Mouse (Mus musculus): ENCODE results near the gene Pcmt1. TPM values are rescaled to one million over a fixed set of nuclear protein-coding genes. Genes with fewer than 3 reads are reported as not detected.
A peak's percentile ranks its signal among the peaks of the same experiment; 100 is the strongest.

Pcmt1 gene
- 61.6 TPM for polyA plus RNA-seq (2012; fragmentation: generic; extraction: Trizol)

DNA sequence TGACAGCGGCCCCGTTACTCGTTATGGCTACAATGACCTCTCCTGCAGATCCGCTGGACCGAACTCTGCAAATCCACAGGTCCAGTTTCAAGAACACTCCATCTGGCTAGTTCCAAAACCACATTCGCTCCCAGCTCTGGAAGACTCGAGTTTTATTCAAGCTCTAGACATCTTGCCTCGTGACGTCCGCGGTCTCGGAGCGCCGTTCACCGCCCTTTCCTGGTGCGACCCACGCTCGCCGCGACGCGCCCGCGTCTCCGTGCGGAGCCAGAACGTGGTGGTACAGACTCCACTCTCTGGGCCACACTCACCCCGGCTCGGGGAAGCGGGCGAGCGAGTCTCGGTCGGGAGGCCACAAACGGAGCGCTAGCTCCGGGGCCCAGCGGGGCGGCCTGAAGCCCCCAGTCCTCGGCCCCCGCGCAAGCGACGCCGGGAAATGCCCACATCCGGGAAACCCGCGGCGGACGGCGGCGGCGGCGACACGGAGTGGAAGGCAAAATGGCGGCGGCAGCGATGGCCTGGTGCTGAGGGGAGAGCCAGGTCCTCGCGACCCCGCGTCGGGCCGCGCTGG lies at the start of gene Pcmt1, which contains the start of gene Lats1:
TSS of gene Pcmt1 (minus strand) at position 406 of the 571 bp plus-strand sequence.
TSS of gene Lats1 (plus strand) at position 484 of the 571 bp plus-strand sequence.
- peaks cover 80% of the 10 kb centered on the region for H3K79me2 ChIP-seq (ENCODE audit: control insufficient read depth, insufficient read depth)
- H3K36me3 ChIP-seq (ENCODE audit: control insufficient read depth, insufficient read depth), result peaks cover 13% of the 10 kb centered on the region
- H3K4me3 ChIP-seq, result peak within 1 kb of the TSS; percentile 60
- H3K4me2 ChIP-seq (ENCODE audit: low read depth), result peak within 1 kb of the TSS; percentile 89
- TF ChIP-seq POLR2AphosphoS2 (IDR thresholded peaks at IDR 0.05; ENCODE audit: insufficient read length, low read depth) (peak; percentile 83), MYOD1 (IDR thresholded peaks at IDR 0.05; ENCODE audit: control insufficient read depth in 1 of 3, insufficient read length in 2 of 3, low read depth in 2 of 3) (no peak), SRF (IDR thresholded peaks at IDR 0.05; ENCODE audit: control insufficient read depth, insufficient read length, low read depth) (no peak), CEBPB (IDR thresholded peaks at IDR 0.05; ENCODE audit: insufficient read depth, poor library complexity, severe bottlenecking) (no peak), E2F4 (IDR thresholded peaks at IDR 0.05; ENCODE audit: insufficient read depth) (no peak), POLR2A (IDR thresholded peaks at IDR 0.05; ENCODE audit: insufficient read length, low read depth) (peak; percentile 88), TCF12 (IDR thresholded peaks at IDR 0.05; ENCODE audit: insufficient read depth, poor library complexity, severe bottlenecking) (no peak), TCF3 (IDR thresholded peaks at IDR 0.05; ENCODE audit: insufficient read length, low read depth) (no peak), USF1 (IDR thresholded peaks at IDR 0.05; ENCODE audit: low read depth) (peak; percentile 11), MAX (IDR thresholded peaks at IDR 0.05; ENCODE audit: low read depth) (no peak), MYOG (IDR thresholded peaks at IDR 0.05; ENCODE audit: control insufficient read depth in 1 of 3, insufficient read depth in 1 of 3, insufficient read length in 2 of 3, low read depth in 2 of 3) (no peak), REST (IDR thresholded peaks at IDR 0.05; ENCODE audit: insufficient read depth, insufficient read length) (peak; percentile 42)
- peak within 1 kb of the TSS; percentile 98 for H3ac ChIP-seq (ENCODE audit: control insufficient read depth, insufficient read length)
- H3K27me3 ChIP-seq (ENCODE audit: control insufficient read depth, insufficient read depth, insufficient read length), result no peaks in the 10 kb centered on the region

DNA sequence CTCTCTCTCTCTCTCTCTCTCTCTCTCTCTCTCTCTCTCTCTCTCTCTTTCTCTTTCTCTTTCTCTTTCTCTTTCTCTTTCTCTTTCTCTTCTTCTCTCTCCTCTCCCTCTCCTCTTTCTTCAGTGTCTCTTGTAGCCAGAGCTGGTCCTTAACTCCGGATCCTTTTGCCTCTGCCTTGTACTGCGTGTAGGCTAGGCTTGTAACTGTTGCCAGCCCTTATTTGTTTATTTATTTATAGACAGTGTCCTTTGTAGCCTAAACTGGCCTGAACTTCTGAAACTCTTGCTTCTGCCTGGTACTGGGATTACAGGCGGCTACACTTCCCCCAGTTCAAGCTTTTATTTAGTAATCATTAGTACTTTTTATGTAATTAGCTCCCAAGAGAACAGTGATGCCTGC lies 46.1 kb upstream of the Pcmt1 start:
- H3K4me2 ChIP-seq (ENCODE audit: low read depth), result peak overlapping the region; percentile 81
- no peak for TF ChIP-seq REST (IDR thresholded peaks at IDR 0.05; ENCODE audit: insufficient read depth, insufficient read length)
- TF ChIP-seq CEBPB (IDR thresholded peaks at IDR 0.05; ENCODE audit: insufficient read depth, poor library complexity, severe bottlenecking), result no peak
- no peak for TF ChIP-seq USF1 (IDR thresholded peaks at IDR 0.05; ENCODE audit: low read depth)
- TF ChIP-seq MYOD1 (IDR thresholded peaks at IDR 0.05; ENCODE audit: control insufficient read depth in 1 of 3, insufficient read length in 2 of 3, low read depth in 2 of 3), result no peak
- no peak for TF ChIP-seq POLR2AphosphoS2 (IDR thresholded peaks at IDR 0.05; ENCODE audit: insufficient read length, low read depth)
- TF ChIP-seq MAX (IDR thresholded peaks at IDR 0.05; ENCODE audit: low read depth), result no peak
- H3K4me3 ChIP-seq, result peak overlapping the region; percentile 78
- no peaks in the 10 kb centered on the region for H3K36me3 ChIP-seq (ENCODE audit: control insufficient read depth, insufficient read depth)
- H3ac ChIP-seq (ENCODE audit: control insufficient read depth, insufficient read length), result no peak overlapping the region
- H3K27me3 ChIP-seq (ENCODE audit: control insufficient read depth, insufficient read depth, insufficient read length), result no peaks in the 10 kb centered on the region
- peaks cover 59% of the 10 kb centered on the region for H3K79me2 ChIP-seq (ENCODE audit: control insufficient read depth, insufficient read depth)

DNA sequence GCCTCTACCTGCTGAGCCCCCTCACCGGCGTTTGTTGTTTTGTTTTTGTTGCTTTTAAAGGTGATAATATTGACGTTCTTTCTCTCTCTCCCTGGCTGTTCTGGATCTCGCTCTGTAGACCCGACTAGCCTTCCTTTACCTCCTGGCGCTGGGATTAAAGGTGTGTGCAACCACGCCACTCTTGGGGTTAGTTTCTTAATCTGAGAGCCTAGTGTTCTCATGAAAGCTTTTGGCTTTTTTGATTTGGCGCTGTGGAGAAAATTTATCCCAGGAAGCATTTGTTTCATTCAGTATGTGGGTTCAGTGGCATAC lies 45.5 kb upstream of the Pcmt1 start:
- TF ChIP-seq CEBPB (IDR thresholded peaks at IDR 0.05; ENCODE audit: insufficient read depth, poor library complexity, severe bottlenecking) (no peak), TCF3 (IDR thresholded peaks at IDR 0.05; ENCODE audit: insufficient read length, low read depth) (no peak), TCF12 (IDR thresholded peaks at IDR 0.05; ENCODE audit: insufficient read depth, poor library complexity, severe bottlenecking) (no peak), MYOD1 (IDR thresholded peaks at IDR 0.05; ENCODE audit: control insufficient read depth in 1 of 3, insufficient read length in 2 of 3, low read depth in 2 of 3) (no peak), POLR2AphosphoS2 (IDR thresholded peaks at IDR 0.05; ENCODE audit: insufficient read length, low read depth) (no peak), MYOG (IDR thresholded peaks at IDR 0.05; ENCODE audit: control insufficient read depth in 1 of 3, insufficient read depth in 1 of 3, insufficient read length in 2 of 3, low read depth in 2 of 3) (no peak), USF1 (IDR thresholded peaks at IDR 0.05; ENCODE audit: low read depth) (no peak), REST (IDR thresholded peaks at IDR 0.05; ENCODE audit: insufficient read depth, insufficient read length) (no peak)
- H3K4me2 ChIP-seq (ENCODE audit: low read depth), result peak overlapping the region; percentile 81
- no peaks in the 10 kb centered on the region for H3K27me3 ChIP-seq (ENCODE audit: control insufficient read depth, insufficient read depth, insufficient read length)
- H3K79me2 ChIP-seq (ENCODE audit: control insufficient read depth, insufficient read depth), result peaks cover 53% of the 10 kb centered on the region
- peak overlapping the region; percentile 78 for H3K4me3 ChIP-seq
- H3K36me3 ChIP-seq (ENCODE audit: control insufficient read depth, insufficient read depth), result no peaks in the 10 kb centered on the region
- H3ac ChIP-seq (ENCODE audit: control insufficient read depth, insufficient read length), result peak overlapping the region; percentile 12

DNA sequence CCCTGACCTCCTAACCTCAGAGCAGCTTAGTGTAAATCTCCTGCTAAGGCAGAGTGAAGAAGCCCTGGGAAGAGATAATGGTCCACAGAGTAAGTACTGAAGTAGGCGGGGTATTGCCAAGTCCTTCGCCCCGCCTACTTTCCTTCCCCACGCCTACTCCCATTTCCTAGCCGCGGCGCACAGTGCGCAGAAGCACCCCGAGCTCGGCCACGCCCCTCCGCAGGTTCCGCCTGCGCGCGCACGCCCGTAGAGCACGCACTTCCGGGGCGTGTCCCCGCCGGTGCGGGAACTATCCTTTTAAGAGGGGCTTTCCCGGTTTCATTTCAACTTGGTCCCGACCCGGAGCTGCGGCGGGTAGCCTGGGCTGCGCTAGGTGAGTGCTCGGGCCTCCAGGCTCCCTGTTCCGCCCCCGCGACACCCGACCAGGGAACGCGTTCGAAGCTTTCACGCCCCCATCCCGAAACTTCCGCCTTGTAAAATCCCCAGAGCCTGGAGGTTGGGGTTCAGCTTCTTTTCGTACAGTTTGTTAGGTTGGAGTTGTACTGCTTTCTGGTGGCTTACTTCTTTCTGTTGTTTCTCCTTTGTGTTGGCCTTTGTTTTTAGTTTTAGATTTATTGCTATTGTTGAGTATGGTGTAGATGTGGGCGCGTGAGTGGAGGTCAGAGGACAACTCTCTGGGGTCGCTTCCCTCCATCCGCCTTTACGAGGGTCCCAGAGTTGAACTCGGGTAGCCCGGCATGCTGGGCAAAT lies 45.0 kb upstream of the Pcmt1 start, which contains the start of gene Katna1:
TSS of gene Katna1 (plus strand) at position 250 of the 750 bp plus-strand sequence.
- TF ChIP-seq MAX (IDR thresholded peaks at IDR 0.05; ENCODE audit: low read depth) (no peak), MYOD1 (IDR thresholded peaks at IDR 0.05; ENCODE audit: control insufficient read depth in 1 of 3, insufficient read length in 2 of 3, low read depth in 2 of 3) (no peak), SRF (IDR thresholded peaks at IDR 0.05; ENCODE audit: control insufficient read depth, insufficient read length, low read depth) (peak; percentile 34), USF1 (IDR thresholded peaks at IDR 0.05; ENCODE audit: low read depth) (no peak), POLR2A (IDR thresholded peaks at IDR 0.05; ENCODE audit: insufficient read length, low read depth) (peak; percentile 75), E2F4 (IDR thresholded peaks at IDR 0.05; ENCODE audit: insufficient read depth) (no peak), CEBPB (IDR thresholded peaks at IDR 0.05; ENCODE audit: insufficient read depth, poor library complexity, severe bottlenecking) (no peak), POLR2AphosphoS2 (IDR thresholded peaks at IDR 0.05; ENCODE audit: insufficient read length, low read depth) (peak; percentile 69), MYOG (IDR thresholded peaks at IDR 0.05; ENCODE audit: control insufficient read depth in 1 of 3, insufficient read depth in 1 of 3, insufficient read length in 2 of 3, low read depth in 2 of 3) (no peak), TCF3 (IDR thresholded peaks at IDR 0.05; ENCODE audit: insufficient read length, low read depth) (no peak), TCF12 (IDR thresholded peaks at IDR 0.05; ENCODE audit: insufficient read depth, poor library complexity, severe bottlenecking) (no peak), REST (IDR thresholded peaks at IDR 0.05; ENCODE audit: insufficient read depth, insufficient read length) (no peak)
- peak within 1 kb of the TSS; percentile 12 for H3ac ChIP-seq (ENCODE audit: control insufficient read depth, insufficient read length)
- H3K36me3 ChIP-seq (ENCODE audit: control insufficient read depth, insufficient read depth), result no peaks in the 10 kb centered on the region
- H3K4me3 ChIP-seq, result peak within 1 kb of the TSS; percentile 78
- H3K79me2 ChIP-seq (ENCODE audit: control insufficient read depth, insufficient read depth), result peaks cover 48% of the 10 kb centered on the region
- H3K27me3 ChIP-seq (ENCODE audit: control insufficient read depth, insufficient read depth, insufficient read length), result no peaks in the 10 kb centered on the region
- peak within 1 kb of the TSS; percentile 81 for H3K4me2 ChIP-seq (ENCODE audit: low read depth)

Measured in myocyte (in vitro differentiated cells).